Mouse (Mus musculus) hindbrain, postnatal 0 days (tissue): ENCODE measurements at regions not wholly inside any gene's neighbourhood (a gene's known extent, or its start where the extent isn't known, plus 50 kb on each side); places are given as distances from the start of the nearest gene placed in this dataset.

Experiments used
- ATAC-seq: fragments of 200-750 bp; cut with Nextera tagmentation; 2 replicates; pipeline ENCODE4 v1.8.0; 2017; ENCODE audit warnings: mild to moderate bottlenecking, moderate TSS enrichment, moderate library complexity
- DNase-seq: peaks from one replicate; pipeline ENCODE4 v3.0.0-alpha.2; 2015; ENCODE audit warnings: low spot score
- H3K27ac ChIP-seq: fragments of 300-500 bp; sonication (generic); 2 replicates; pipeline ENCODE4 v1.5.1; 2014; ENCODE audit warnings: mild to moderate bottlenecking
- H3K27me3 ChIP-seq: fragments of 300-500 bp; sonication (generic); 2 replicates; pipeline ENCODE4 v1.6.1; 2014; ENCODE audit warnings: low read length, mixed read lengths; ENCODE audit not compliant: insufficient read depth
- H3K36me3 ChIP-seq: fragments of 300-500 bp; sonication (generic); 2 replicates; pipeline ENCODE4 v1.6.1; 2014; ENCODE audit warnings: low read length, mixed read lengths; ENCODE audit not compliant: insufficient read depth
- H3K4me1 ChIP-seq: fragments of 300-500 bp; sonication (generic); 2 replicates; pipeline ENCODE4 v1.6.1; 2014; ENCODE audit warnings: antibody characterized with exemption, low read length, mixed read lengths; ENCODE audit not compliant: insufficient read depth
- H3K4me2 ChIP-seq: fragments of 300-500 bp; sonication (generic); 2 replicates; pipeline ENCODE4 v1.6.1; 2014; ENCODE audit warnings: low read depth, mild to moderate bottlenecking, low read length, moderate library complexity, mixed read lengths
- H3K4me3 ChIP-seq: fragments of 300-500 bp; sonication (generic); 2 replicates; pipeline ENCODE4 v1.5.1; 2014; ENCODE audit warnings: low read length
- H3K9ac ChIP-seq: fragments of 300-500 bp; sonication (generic); replicated peaks from 2 replicates; pipeline ENCODE4 v1.6.1; 2014; ENCODE audit warnings: mild to moderate bottlenecking, low read length, moderate library complexity, mixed read lengths
- H3K9me3 ChIP-seq: fragments of 300-500 bp; sonication (generic); 2 replicates; pipeline ENCODE4 v1.6.1; 2016; ENCODE audit warnings: low read length, mixed read lengths
- CTCF ChIP-seq: IDR thresholded peaks from 2 replicates; pipeline ENCODE4 v1.5.1; 2016; ENCODE audit warnings: antibody characterized with exemption, control low read depth, low read depth
- WGBS: fragments of 180-500 bp; shearing (Covaris S2); extraction: QIAGEN DNeasy Blood & Tissue Kit; methylation state at CpG from one replicate; pipeline ENCODE4 v1.1.7; 2014; 5-methylcytosine and 5-hydroxymethylcytosine counted together

- DNase-seq (no peak), ATAC-seq (no peak)
- no peak overlapping the region for H3K4me2 ChIP-seq
- no peak overlapping the region for H3K4me3 ChIP-seq
- no peaks in the 10 kb centered on the region for H3K4me1 ChIP-seq
- H3K36me3 ChIP-seq = no peaks in the 10 kb centered on the region
- H3K9me3 ChIP-seq = no peaks in the 10 kb centered on the region
- H3K27me3 ChIP-seq = no peaks in the 10 kb centered on the region
- H3K27ac ChIP-seq = no peak overlapping the region
- 82% methylated on average over 3 of the region's 3 CpGs for WGBS
- no peak for TF ChIP-seq CTCF
- H3K9ac ChIP-seq = no peak overlapping the region
These were observed 105.5 kb upstream of the Fggy start for GRCm38 (mm10) chr4:95451831-95452230.

DNA sequence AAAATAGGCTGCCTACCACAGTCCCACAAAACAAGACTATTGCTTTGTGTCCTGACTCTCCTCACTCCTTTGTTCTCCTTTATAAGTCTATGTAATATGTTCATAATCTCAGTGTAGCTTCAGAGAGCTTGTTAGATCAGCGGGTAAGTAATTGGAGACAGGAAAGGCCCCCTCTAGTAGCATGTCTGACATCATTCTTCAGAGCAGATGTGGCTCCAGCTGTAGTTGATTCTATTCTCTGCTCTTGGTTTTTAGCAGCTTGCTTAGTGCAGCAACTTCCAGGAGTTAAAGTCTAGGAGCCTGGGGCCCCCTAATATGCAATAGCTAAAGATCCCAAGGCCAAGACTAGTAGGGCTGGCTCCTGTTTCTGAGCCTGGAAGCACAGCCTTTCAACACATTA, 101.0 kb upstream of the Fggy start:
- no peak for ATAC-seq
- Histone ChIP-seq H3K9me3 (no peaks in the 10 kb centered on the region), H3K9ac (no peak overlapping the region), H3K4me3 (no peak overlapping the region), H3K4me1 (no peaks in the 10 kb centered on the region), H3K4me2 (no peak overlapping the region), H3K36me3 (no peaks in the 10 kb centered on the region), H3K27ac (no peak overlapping the region), H3K27me3 (no peaks in the 10 kb centered on the region)
- no peak for TF ChIP-seq CTCF
- 91% methylated on average over 1 of the region's 1 CpGs for WGBS
- DNase-seq = no peak

DNA sequence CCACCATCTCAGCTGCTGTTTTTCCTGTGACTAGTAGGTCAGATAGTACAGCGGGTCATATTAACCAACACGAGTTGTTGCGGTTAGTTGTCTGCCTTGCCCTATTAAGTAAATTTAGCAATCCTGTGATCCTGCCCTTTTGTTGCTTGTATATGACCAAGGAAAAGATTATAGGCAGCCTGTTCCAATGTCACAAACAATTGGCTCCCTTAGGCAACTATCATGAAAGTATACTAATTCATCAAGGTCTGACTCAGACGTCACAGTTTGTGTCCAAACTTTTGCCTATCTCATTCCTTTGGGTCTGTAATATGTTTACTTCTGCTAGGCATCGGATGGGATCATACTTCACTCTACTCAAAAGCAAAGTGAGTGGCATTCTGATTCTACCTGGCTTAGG, 100.4 kb upstream of the Fggy start:
- WGBS = 88% methylated on average over 5 of the region's 5 CpGs
- Histone ChIP-seq H3K9ac (no peak overlapping the region), H3K36me3 (no peaks in the 10 kb centered on the region), H3K27ac (no peak overlapping the region), H3K9me3 (no peaks in the 10 kb centered on the region), H3K4me3 (no peak overlapping the region), H3K4me2 (no peak overlapping the region), H3K27me3 (no peaks in the 10 kb centered on the region), H3K4me1 (no peaks in the 10 kb centered on the region)
- TF ChIP-seq CTCF = no peak
- no peak for DNase-seq
- ATAC-seq = no peak

DNA sequence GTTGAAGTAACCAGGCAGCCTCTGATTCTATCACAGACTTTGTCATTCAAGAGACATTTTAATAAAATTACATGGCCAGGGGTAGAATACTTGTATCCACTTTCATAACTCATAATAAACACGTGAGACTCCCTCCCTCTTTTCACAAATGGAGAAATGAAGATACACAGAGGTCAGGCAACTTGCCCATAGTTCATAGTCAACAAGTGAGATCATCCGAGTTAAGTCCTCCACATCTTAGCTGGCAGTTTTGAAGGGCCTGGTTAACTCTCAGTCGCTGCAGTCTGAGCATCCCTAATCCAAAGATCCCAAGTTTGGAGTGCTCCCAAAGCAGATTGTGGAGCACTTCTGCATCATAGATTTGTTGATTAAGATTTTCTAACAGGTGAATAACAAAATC, 94.8 kb upstream of the Fggy start:
- Histone ChIP-seq H3K27ac (no peak overlapping the region), H3K4me2 (no peak overlapping the region), H3K4me1 (no peaks in the 10 kb centered on the region), H3K9me3 (no peaks in the 10 kb centered on the region), H3K4me3 (no peak overlapping the region), H3K9ac (no peak overlapping the region), H3K27me3 (no peaks in the 10 kb centered on the region), H3K36me3 (no peaks in the 10 kb centered on the region)
- DNase-seq (no peak), ATAC-seq (no peak)
- TF ChIP-seq CTCF = no peak
- 83% methylated on average over 3 of the region's 3 CpGs for WGBS

DNA sequence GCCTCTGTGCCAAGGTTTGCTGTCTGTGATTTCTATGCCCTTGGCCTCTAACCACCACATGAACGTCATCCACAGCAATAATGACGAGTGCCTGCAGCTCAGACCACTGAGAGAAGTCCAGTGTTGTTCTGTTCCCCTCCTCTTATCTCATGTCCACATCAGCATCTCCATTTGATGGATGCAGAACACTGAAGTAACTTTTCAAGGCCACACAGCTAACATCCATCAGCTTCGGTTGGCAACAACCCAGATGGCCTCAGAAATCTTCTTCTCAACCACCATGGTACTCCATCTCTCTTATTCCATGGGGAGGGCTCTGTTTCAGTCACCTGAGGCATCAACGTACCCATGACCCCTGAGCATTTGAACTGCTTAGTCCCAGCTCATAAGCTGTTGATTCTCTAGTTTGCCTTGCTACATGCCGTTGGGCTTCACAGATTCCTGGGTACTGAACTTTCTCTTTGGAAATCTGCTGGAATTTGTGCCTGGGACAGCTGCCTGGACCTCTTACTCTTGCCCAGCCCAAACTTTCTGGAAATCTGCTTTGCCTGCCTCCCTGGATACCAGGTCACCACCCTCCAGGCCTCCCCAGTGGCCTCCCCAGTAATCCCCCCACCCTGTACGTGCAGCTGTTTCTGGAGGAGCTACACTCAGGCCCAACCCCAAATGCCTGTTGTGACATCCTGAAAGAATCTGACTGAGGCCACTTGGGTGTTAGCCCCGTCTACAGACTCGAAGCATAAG, 94.1 kb upstream of the Fggy start:
- Histone ChIP-seq H3K27ac (no peak overlapping the region), H3K9me3 (no peaks in the 10 kb centered on the region), H3K9ac (no peak overlapping the region), H3K4me1 (no peaks in the 10 kb centered on the region), H3K27me3 (no peaks in the 10 kb centered on the region), H3K36me3 (no peaks in the 10 kb centered on the region), H3K4me2 (no peak overlapping the region), H3K4me3 (no peak overlapping the region)
- DNase-seq (no peak), ATAC-seq (no peak)
- no peak for TF ChIP-seq CTCF
- WGBS = 80% methylated on average over 8 of the region's 8 CpGs

- no peaks in the 10 kb centered on the region for H3K4me1 ChIP-seq
- H3K36me3 ChIP-seq = no peaks in the 10 kb centered on the region
- no peak overlapping the region for H3K4me2 ChIP-seq
- DNase-seq = no peak
- no peaks in the 10 kb centered on the region for H3K27me3 ChIP-seq
- ATAC-seq = no peak
- H3K9ac ChIP-seq = no peak overlapping the region
- 74% methylated on average over 2 of the region's 2 CpGs for WGBS
- no peak for TF ChIP-seq CTCF
- H3K9me3 ChIP-seq = no peaks in the 10 kb centered on the region
- H3K27ac ChIP-seq = no peak overlapping the region
- H3K4me3 ChIP-seq = no peak overlapping the region
These were observed 90.7 kb upstream of the Fggy start for GRCm38 (mm10) chr4:95466647-95467046.

GRCm38 (mm10) chr4:95467526-95467925, 89.8 kb upstream of the Fggy start:
- Histone ChIP-seq H3K4me2 (no peak overlapping the region), H3K27me3 (no peaks in the 10 kb centered on the region), H3K9me3 (no peaks in the 10 kb centered on the region), H3K4me3 (no peak overlapping the region), H3K9ac (no peak overlapping the region), H3K36me3 (no peaks in the 10 kb centered on the region), H3K4me1 (no peaks in the 10 kb centered on the region), H3K27ac (no peak overlapping the region)
- DNase-seq = no peak
- no peak for TF ChIP-seq CTCF
- WGBS = 89% methylated on average over 2 of the region's 2 CpGs
- ATAC-seq = no peak
